Mouse (Mus musculus) embryonic facial prominence, embryonic 14.5 days (tissue): ENCODE results near the gene Epha5. TPM values are rescaled to one million over a fixed set of nuclear protein-coding genes. Genes with fewer than 3 reads are reported as not detected.

ENCODE experiments used
- ATAC-seq: fragments of 200-750 bp; cut with Nextera tagmentation; 2 replicates; pipeline ENCODE4 v1.8.0; 2017; ENCODE audit warnings: low read depth, moderate number of reproducible peaks, moderate TSS enrichment
- DNase-seq: peaks from one replicate; pipeline ENCODE4 v3.0.0-alpha.2; 2015; ENCODE audit warnings: low spot score
- H3K27ac ChIP-seq: fragments of 300-500 bp; sonication (generic); replicated peaks from 2 replicates; pipeline ENCODE4 v1.5.1; 2014; ENCODE audit warnings: low read depth, mild to moderate bottlenecking, low read length, moderate library complexity
- H3K27me3 ChIP-seq: fragments of 300-500 bp; sonication (generic); replicated peaks from 2 replicates; pipeline ENCODE4 v1.6.1; 2014; ENCODE audit warnings: low read length; ENCODE audit not compliant: control insufficient read depth, insufficient read depth
- H3K36me3 ChIP-seq: fragments of 300-500 bp; sonication (generic); 2 replicates; pipeline ENCODE4 v1.6.1; 2014; ENCODE audit warnings: low read length, mixed read lengths; ENCODE audit not compliant: control insufficient read depth, insufficient read depth
- H3K4me1 ChIP-seq: fragments of 300-500 bp; sonication (generic); 2 replicates; pipeline ENCODE4 v1.6.1; 2014; ENCODE audit warnings: antibody characterized with exemption, low read length; ENCODE audit not compliant: control insufficient read depth, insufficient read depth
- H3K4me2 ChIP-seq: fragments of 300-500 bp; sonication (generic); 2 replicates; pipeline ENCODE4 v1.6.1; 2014; ENCODE audit warnings: low read depth, mild to moderate bottlenecking, low read length, moderate library complexity, mixed read lengths
- H3K4me3 ChIP-seq: fragments of 300-500 bp; sonication (generic); 2 replicates; pipeline ENCODE4 v1.5.1; 2014; ENCODE audit warnings: low read depth, mild to moderate bottlenecking, low read length
- H3K9ac ChIP-seq: fragments of 300-500 bp; sonication (generic); 2 replicates; pipeline ENCODE4 v1.6.1; 2014; ENCODE audit warnings: low read depth, mild to moderate bottlenecking, low read length, moderate library complexity, mixed read lengths
- H3K9me3 ChIP-seq: fragments of 300-500 bp; sonication (generic); 2 replicates; pipeline ENCODE4 v1.6.1; 2016; ENCODE audit warnings: low read length; ENCODE audit not compliant: control insufficient read depth
- WGBS: fragments of 180-500 bp; shearing (Covaris S2); extraction: QIAGEN DNeasy Blood & Tissue Kit; methylation state at CpG from one replicate; pipeline ENCODE4 v1.1.7; 2014; 5-methylcytosine and 5-hydroxymethylcytosine counted together
- polyA plus RNA-seq: library from polyadenylated mRNA; unstranded; fragments of >200 nt; fragmentation: Nextera tagmentation; extraction: Ambion mirVana; gene quantifications from 2 replicates; pipeline ENCODE4 v1.2.1, GENCODE M21; 2014

Gene Epha5
- polyA plus RNA-seq, 1 experiment from 2014 or later: 5.3 TPM

GRCm38 (mm10) chr5:84276996-84277395 lies 140.2 kb downstream of the Epha5 start:
- WGBS: 93% methylated on average over 1 of the region's 1 CpGs
- Histone ChIP-seq H3K4me1 (no peaks in the 10 kb centered on the region), H3K4me3 (no peak overlapping the region), H3K9ac (no peak overlapping the region), H3K4me2 (no peak overlapping the region), H3K9me3 (no peaks in the 10 kb centered on the region), H3K27me3 (no peaks in the 10 kb centered on the region), H3K27ac (no peak overlapping the region), H3K36me3 (no peaks in the 10 kb centered on the region)
- ATAC-seq: no peak
- no peak for DNase-seq

- Histone ChIP-seq H3K27me3 (no peaks in the 10 kb centered on the region), H3K36me3 (no peaks in the 10 kb centered on the region), H3K4me3 (no peak overlapping the region), H3K4me2 (no peak overlapping the region), H3K4me1 (no peaks in the 10 kb centered on the region), H3K27ac (no peak overlapping the region), H3K9me3 (no peaks in the 10 kb centered on the region), H3K9ac (no peak overlapping the region)
- ATAC-seq (no peak), DNase-seq (no peak)
- WGBS: 70% methylated on average over 4 of the region's 4 CpGs
These were observed 151.8 kb downstream of the Epha5 start for GRCm38 (mm10) chr5:84265407-84265806.

GRCm38 (mm10) chr5:84263999-84264398 lies 153.2 kb downstream of the Epha5 start:
- Histone ChIP-seq H3K36me3 (no peaks in the 10 kb centered on the region), H3K4me3 (no peak overlapping the region), H3K27ac (no peak overlapping the region), H3K4me2 (no peak overlapping the region), H3K4me1 (no peaks in the 10 kb centered on the region), H3K9ac (no peak overlapping the region), H3K9me3 (no peaks in the 10 kb centered on the region), H3K27me3 (no peaks in the 10 kb centered on the region)
- DNase-seq (no peak), ATAC-seq (no peak)
- 30% methylated on average over 6 of the region's 6 CpGs for WGBS

- DNase-seq (no peak), ATAC-seq (no peak)
- Histone ChIP-seq H3K9ac (no peak overlapping the region), H3K4me2 (no peak overlapping the region), H3K27ac (no peak overlapping the region), H3K4me3 (no peak overlapping the region), H3K27me3 (no peaks in the 10 kb centered on the region), H3K36me3 (no peaks in the 10 kb centered on the region), H3K9me3 (no peaks in the 10 kb centered on the region), H3K4me1 (no peaks in the 10 kb centered on the region)
These were observed 187.2 kb downstream of the Epha5 start for GRCm38 (mm10) chr5:84229971-84230370.

- no peak for DNase-seq
- H3K9me3 ChIP-seq: no peaks in the 10 kb centered on the region
- H3K4me3 ChIP-seq: no peak overlapping the region
- H3K36me3 ChIP-seq: no peaks in the 10 kb centered on the region
- H3K27ac ChIP-seq: no peak overlapping the region
- H3K9ac ChIP-seq: no peak overlapping the region
- no peaks in the 10 kb centered on the region for H3K27me3 ChIP-seq
- WGBS: 70% methylated on average over 2 of the region's 2 CpGs
- no peaks in the 10 kb centered on the region for H3K4me1 ChIP-seq
- H3K4me2 ChIP-seq: no peak overlapping the region
- ATAC-seq: no peak
These were observed 208.6 kb downstream of the Epha5 start for GRCm38 (mm10) chr5:84208609-84209008.

- H3K36me3 ChIP-seq: no peaks in the 10 kb centered on the region
- 72% methylated on average over 3 of the region's 3 CpGs for WGBS
- H3K4me1 ChIP-seq: no peaks in the 10 kb centered on the region
- H3K27ac ChIP-seq: no peak overlapping the region
- DNase-seq: no peak
- H3K27me3 ChIP-seq: no peaks in the 10 kb centered on the region
- no peak overlapping the region for H3K4me2 ChIP-seq
- H3K4me3 ChIP-seq: no peak overlapping the region
- no peak for ATAC-seq
- no peak overlapping the region for H3K9ac ChIP-seq
- H3K9me3 ChIP-seq: no peaks in the 10 kb centered on the region
These were observed 223.8 kb downstream of the Epha5 start for GRCm38 (mm10) chr5:84193348-84193747.

- no peaks in the 10 kb centered on the region for H3K9me3 ChIP-seq
- no peak overlapping the region for H3K4me2 ChIP-seq
- no peak overlapping the region for H3K27ac ChIP-seq
- H3K4me3 ChIP-seq: no peak overlapping the region
- no peak for ATAC-seq
- 90% methylated on average over 8 of the region's 8 CpGs for WGBS
- no peaks in the 10 kb centered on the region for H3K36me3 ChIP-seq
- no peak overlapping the region for H3K9ac ChIP-seq
- H3K4me1 ChIP-seq: no peaks in the 10 kb centered on the region
- no peak for DNase-seq
- no peaks in the 10 kb centered on the region for H3K27me3 ChIP-seq
These were observed 233.0 kb downstream of the Epha5 start for GRCm38 (mm10) chr5:84184189-84184588.

- Histone ChIP-seq H3K27ac (no peak overlapping the region), H3K27me3 (no peaks in the 10 kb centered on the region), H3K36me3 (no peaks in the 10 kb centered on the region), H3K9ac (no peak overlapping the region), H3K4me3 (no peak overlapping the region), H3K4me1 (no peaks in the 10 kb centered on the region), H3K4me2 (no peak overlapping the region), H3K9me3 (no peaks in the 10 kb centered on the region)
- 53% methylated on average over 2 of the region's 2 CpGs for WGBS
- peak; percentile 11 for DNase-seq
- 0 out of 2 replicates have a peak, but pooled peaks have one; percentile 26 for ATAC-seq
These were observed 264.1 kb downstream of the Epha5 start for GRCm38 (mm10) chr5:84153095-84153494.

- Histone ChIP-seq H3K4me2 (no peak overlapping the region), H3K27ac (no peak overlapping the region), H3K36me3 (no peaks in the 10 kb centered on the region), H3K9me3 (no peaks in the 10 kb centered on the region), H3K9ac (no peak overlapping the region), H3K4me1 (no peaks in the 10 kb centered on the region), H3K4me3 (no peak overlapping the region), H3K27me3 (no peaks in the 10 kb centered on the region)
- WGBS: 53% methylated on average over 4 of the region's 4 CpGs
- DNase-seq: no peak
- ATAC-seq: no peak
These were observed 275.0 kb downstream of the Epha5 start for GRCm38 (mm10) chr5:84142138-84142537.
